Comparison of ENCODE assay signal across 1 mouse cellular context in the genomic region with DNA sequence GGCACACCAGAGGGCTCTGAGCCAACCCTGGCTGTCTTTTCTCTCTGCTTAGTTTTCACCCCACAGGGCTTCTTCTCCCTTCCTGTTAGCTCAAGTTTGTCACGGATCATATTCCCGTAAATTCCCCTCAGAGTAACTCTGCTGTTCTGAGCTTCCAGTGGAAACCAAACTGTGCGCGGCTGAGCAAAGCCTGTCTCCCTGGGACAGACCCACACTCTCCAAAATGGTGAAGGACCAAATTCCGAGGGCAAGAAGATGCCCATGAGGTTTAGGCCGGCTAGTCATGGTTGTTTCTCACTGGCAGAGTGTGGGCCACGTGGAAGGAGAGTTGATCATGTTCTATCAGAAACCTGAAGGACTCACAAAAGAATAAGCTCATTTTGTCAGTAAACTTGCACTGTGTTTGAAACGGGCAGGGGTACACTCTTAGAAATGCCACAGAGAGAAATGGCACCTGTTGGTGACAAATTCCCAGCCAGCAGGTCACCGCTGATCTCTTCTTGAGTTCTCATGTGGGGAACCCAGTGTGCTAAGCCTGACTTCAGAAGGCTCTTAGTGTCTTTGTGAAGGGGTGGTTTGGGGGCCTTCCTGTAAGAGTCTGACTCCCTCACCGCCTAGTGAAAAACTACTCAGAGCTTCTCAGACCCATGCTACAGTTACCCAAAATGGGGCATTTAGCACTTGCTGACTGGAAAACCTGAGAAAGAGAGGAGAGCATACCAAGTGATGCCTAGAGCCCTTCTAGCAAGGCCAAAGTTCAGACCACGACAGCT.
A peak's percentile ranks its signal among the peaks of the same experiment; 100 is the strongest.
TF ChIP-seq lines count a peak whose summit lies in the region.

No protein-coding gene starts in this region.

TF ChIP-seq in MEL, 35 proteins besides CTCF, POLR2A, EP300 and RAD21 (continued from another document):
- TF ChIP-seq JUND (IDR thresholded peaks at IDR 0.05; ENCODE audit: low read depth, low read length) (no peak), RCOR1 (IDR thresholded peaks at IDR 0.05; ENCODE audit: low read depth, low read length) (no peak), MAX (IDR thresholded peaks at IDR 0.05; ENCODE audit: low read length) (no peak), POLR2AphosphoS2 (IDR thresholded peaks at IDR 0.05; ENCODE audit: low read length) (no peak), ZC3H11A (IDR thresholded peaks at IDR 0.05; ENCODE audit: low read depth, low read length) (no peak), USF2 (IDR thresholded peaks at IDR 0.05; ENCODE audit: borderline replicate concordance in 1 of 2, insufficient read depth in 1 of 2, low read depth in 1 of 2, low read length in 2 of 2) (no peak), NELFE (IDR thresholded peaks at IDR 0.05; ENCODE audit: low read depth, low read length) (no peak), E2F4 (IDR thresholded peaks at IDR 0.05; ENCODE audit: borderline replicate concordance, low read depth, low read length) (no peak), MXI1 (IDR thresholded peaks at IDR 0.05; ENCODE audit: low read depth, low read length) (peak; percentile 27; the same call in 1 of the 2 replicates), MEF2A (IDR thresholded peaks at IDR 0.05; ENCODE audit: extremely low read depth, insufficient replicate concordance, low read depth, low read length, poor library complexity, severe bottlenecking) (no peak), NRF1 (IDR thresholded peaks at IDR 0.05; ENCODE audit: insufficient read depth, low read depth, low read length, poor library complexity, severe bottlenecking) (no peak), SIN3A (IDR thresholded peaks at IDR 0.05; ENCODE audit: low read length) (peak; percentile 62; the same call in 1 of the 2 replicates), ELF1 (IDR thresholded peaks at IDR 0.05; ENCODE audit: low read depth, low read length) (no peak), GABPA (IDR thresholded peaks at IDR 0.05; ENCODE audit: low read depth, low read length) (no peak), UBTF (IDR thresholded peaks at IDR 0.05; ENCODE audit: borderline replicate concordance, insufficient read depth, low read depth, low read length) (no peak), KAT2A (conservative IDR thresholded peaks at IDR 0.05; ENCODE audit: low read depth, low read length) (no peak), MYB (IDR thresholded peaks at IDR 0.05; ENCODE audit: low read depth, low read length) (no peak), MAFK (IDR thresholded peaks at IDR 0.05; ENCODE audit: borderline replicate concordance, low read depth, low read length) (no peak), SMC3 (IDR thresholded peaks at IDR 0.05; ENCODE audit: low read depth, low read length) (no peak), TAL1 (IDR thresholded peaks at IDR 0.05; ENCODE audit: low read length) (no peak), POLR2AphosphoS5 (IDR thresholded peaks at IDR 0.05; ENCODE audit: borderline replicate concordance, low read depth, low read length) (no peak), MAZ (IDR thresholded peaks at IDR 0.05; ENCODE audit: low read depth, low read length) (no peak)
